Mouse (Mus musculus): ENCODE measurements around the gene Higd1c. TPM values are rescaled to one million over a fixed set of nuclear protein-coding genes. Genes with fewer than 3 reads are reported as not detected.

Higd1c gene
- polyA plus RNA-seq, 2 experiments = not detected

- DNase-seq (ENCODE audit: low read depth in 3 of 3, low spot score in 3 of 3) = no peak
- Histone ChIP-seq H3K9me3 (ENCODE audit: control insufficient read depth, low read length) (no peaks in the 10 kb centered on the region), H3K4me1 (replicated peaks; ENCODE audit: control insufficient read depth in 2 of 2, insufficient read depth in 2 of 2, low read length in 1 of 2) (no peaks in the 10 kb centered on the region), H3K9ac (replicated peaks) (no peak overlapping the region), H3K4me3 (ENCODE audit: insufficient read depth in 1 of 2, low read depth in 2 of 2, low read length in 2 of 2) (no peak overlapping the region), H3K27me3 (ENCODE audit: control insufficient read depth, insufficient read depth, low read length) (no peaks in the 10 kb centered on the region), H3K27ac (no peak overlapping the region), H3K36me3 (replicated peaks; ENCODE audit: control insufficient read depth, insufficient read depth, low read depth) (no peaks in the 10 kb centered on the region), H3K4me2 (ENCODE audit: low read depth) (no peak overlapping the region)
- 79% methylated on average over 8 of the region's 8 CpGs for WGBS (ENCODE audit: insufficient replicate concordance)
- no peak for ATAC-seq (ENCODE audit: insufficient read depth)
- no peak for TF ChIP-seq EP300 (IDR thresholded peaks at IDR 0.05; ENCODE audit: low read depth)
- TF ChIP-seq CTCF (IDR thresholded peaks at IDR 0.05; ENCODE audit: low read depth) = no peak
Measured at GRCm38 (mm10) chr15:100379658-100380057, 15.3 kb downstream of the Higd1c start.

GRCm38 (mm10) chr15:100380104-100380503 lies 15.8 kb downstream of the Higd1c start:
- H3K4me3 ChIP-seq (ENCODE audit: insufficient read depth in 1 of 2, low read depth in 2 of 2, low read length in 2 of 2) = no peak overlapping the region
- DNase-seq (ENCODE audit: low read depth in 3 of 3, low spot score in 3 of 3) (no peak), ATAC-seq (ENCODE audit: insufficient read depth) (no peak)
- no peaks in the 10 kb centered on the region for H3K9me3 ChIP-seq (ENCODE audit: control insufficient read depth, low read length)
- no peaks in the 10 kb centered on the region for H3K36me3 ChIP-seq (replicated peaks; ENCODE audit: control insufficient read depth, insufficient read depth, low read depth)
- no peak overlapping the region for H3K9ac ChIP-seq (replicated peaks)
- TF ChIP-seq CTCF (IDR thresholded peaks at IDR 0.05; ENCODE audit: low read depth) (no peak), EP300 (IDR thresholded peaks at IDR 0.05; ENCODE audit: low read depth) (no peak)
- H3K27me3 ChIP-seq (ENCODE audit: control insufficient read depth, insufficient read depth, low read length) = no peaks in the 10 kb centered on the region
- no peak overlapping the region for H3K27ac ChIP-seq
- no peak overlapping the region for H3K4me2 ChIP-seq (ENCODE audit: low read depth)
- 48% methylated on average over 2 of the region's 2 CpGs for WGBS (ENCODE audit: insufficient replicate concordance)
- H3K4me1 ChIP-seq (replicated peaks; ENCODE audit: control insufficient read depth in 2 of 2, insufficient read depth in 2 of 2, low read length in 1 of 2) = no peaks in the 10 kb centered on the region

GRCm38 (mm10) chr15:100385705-100386104 lies 21.4 kb downstream of the Higd1c start:
- TF ChIP-seq EP300 (IDR thresholded peaks at IDR 0.05; ENCODE audit: low read depth) (no peak), CTCF (IDR thresholded peaks at IDR 0.05; ENCODE audit: low read depth) (no peak)
- Histone ChIP-seq H3K27ac (no peak overlapping the region), H3K4me2 (ENCODE audit: low read depth) (no peak overlapping the region), H3K9me3 (ENCODE audit: control insufficient read depth, low read length) (no peaks in the 10 kb centered on the region), H3K27me3 (ENCODE audit: control insufficient read depth, insufficient read depth, low read length) (no peaks in the 10 kb centered on the region), H3K9ac (replicated peaks) (no peak overlapping the region), H3K4me3 (ENCODE audit: insufficient read depth in 1 of 2, low read depth in 2 of 2, low read length in 2 of 2) (no peak overlapping the region), H3K36me3 (replicated peaks; ENCODE audit: control insufficient read depth, insufficient read depth, low read depth) (no peaks in the 10 kb centered on the region), H3K4me1 (replicated peaks; ENCODE audit: control insufficient read depth in 2 of 2, insufficient read depth in 2 of 2, low read length in 1 of 2) (peaks cover 8 to 11% of the 10 kb centered on the region in 2 experiments)
- ATAC-seq (ENCODE audit: insufficient read depth) = no peak
- 81% methylated on average over 9 of the region's 9 CpGs for WGBS (ENCODE audit: insufficient replicate concordance)
- no peak for DNase-seq (ENCODE audit: low read depth in 3 of 3, low spot score in 3 of 3)

- DNase-seq (ENCODE audit: low read depth in 3 of 3, low spot score in 3 of 3) = no peak
- 88% methylated on average over 17 of the region's 17 CpGs for WGBS (ENCODE audit: insufficient replicate concordance)
- TF ChIP-seq EP300 (IDR thresholded peaks at IDR 0.05; ENCODE audit: low read depth) (no peak), CTCF (IDR thresholded peaks at IDR 0.05; ENCODE audit: low read depth) (no peak)
- Histone ChIP-seq H3K9ac (replicated peaks) (no peak overlapping the region), H3K4me3 (ENCODE audit: insufficient read depth in 1 of 2, low read depth in 2 of 2, low read length in 2 of 2) (no peak overlapping the region), H3K27ac (no peak overlapping the region), H3K4me2 (ENCODE audit: low read depth) (no peak overlapping the region), H3K9me3 (ENCODE audit: control insufficient read depth, low read length) (no peaks in the 10 kb centered on the region), H3K36me3 (replicated peaks; ENCODE audit: control insufficient read depth, insufficient read depth, low read depth) (no peaks in the 10 kb centered on the region; the same call in none of the 2 replicates), H3K4me1 (replicated peaks; ENCODE audit: control insufficient read depth in 2 of 2, insufficient read depth in 2 of 2, low read length in 1 of 2) (peaks cover 25 to 31% of the 10 kb centered on the region in 2 experiments), H3K27me3 (ENCODE audit: control insufficient read depth, insufficient read depth, low read length) (no peaks in the 10 kb centered on the region)
- ATAC-seq (ENCODE audit: insufficient read depth) = no peak
Measured at GRCm38 (mm10) chr15:100387544-100388223, 23.3 kb downstream of the Higd1c start.

- TF ChIP-seq CTCF (IDR thresholded peaks at IDR 0.05; ENCODE audit: low read depth) = no peak
- TF ChIP-seq EP300 (IDR thresholded peaks at IDR 0.05; ENCODE audit: low read depth) = no peak
- H3K27ac ChIP-seq = no peak overlapping the region
- no peak for DNase-seq (ENCODE audit: low read depth in 3 of 3, low spot score in 3 of 3)
- H3K4me3 ChIP-seq (ENCODE audit: insufficient read depth in 1 of 2, low read depth in 2 of 2, low read length in 2 of 2) = no peak overlapping the region
- no peak for ATAC-seq (ENCODE audit: insufficient read depth)
- H3K4me1 ChIP-seq (replicated peaks; ENCODE audit: control insufficient read depth in 2 of 2, insufficient read depth in 2 of 2, low read length in 1 of 2) = peaks cover 26 to 35% of the 10 kb centered on the region in 2 experiments
- H3K9ac ChIP-seq (replicated peaks) = no peak overlapping the region
- no peaks in the 10 kb centered on the region for H3K9me3 ChIP-seq (ENCODE audit: control insufficient read depth, low read length)
- H3K36me3 ChIP-seq (replicated peaks; ENCODE audit: control insufficient read depth, insufficient read depth, low read depth) = peaks cover 6% of the 10 kb centered on the region
- H3K27me3 ChIP-seq (ENCODE audit: control insufficient read depth, insufficient read depth, low read length) = no peaks in the 10 kb centered on the region
- H3K4me2 ChIP-seq (ENCODE audit: low read depth) = no peak overlapping the region
- WGBS (ENCODE audit: insufficient replicate concordance) = 69% methylated on average over 16 of the region's 16 CpGs
Measured at GRCm38 (mm10) chr15:100388224-100388835, 24.0 kb downstream of the Higd1c start.

Data from liver, embryonic 14.5 days (tissue).